Mouse (Mus musculus): ENCODE data around the gene Slc17a9. TPM values are rescaled to one million over a fixed set of nuclear protein-coding genes. Genes with fewer than 3 reads are reported as not detected.
A peak's percentile ranks its signal among the peaks of the same experiment; 100 is the strongest.
"Not testable (repeated sequence)": the region's sequence is repeated elsewhere in the genome, so short reads cannot be mapped to it uniquely, and the experiment has no call there.

The Slc17a9 gene
- polyA plus RNA-seq, 1 experiment from 2014 or later, result 8.1 TPM

DNA sequence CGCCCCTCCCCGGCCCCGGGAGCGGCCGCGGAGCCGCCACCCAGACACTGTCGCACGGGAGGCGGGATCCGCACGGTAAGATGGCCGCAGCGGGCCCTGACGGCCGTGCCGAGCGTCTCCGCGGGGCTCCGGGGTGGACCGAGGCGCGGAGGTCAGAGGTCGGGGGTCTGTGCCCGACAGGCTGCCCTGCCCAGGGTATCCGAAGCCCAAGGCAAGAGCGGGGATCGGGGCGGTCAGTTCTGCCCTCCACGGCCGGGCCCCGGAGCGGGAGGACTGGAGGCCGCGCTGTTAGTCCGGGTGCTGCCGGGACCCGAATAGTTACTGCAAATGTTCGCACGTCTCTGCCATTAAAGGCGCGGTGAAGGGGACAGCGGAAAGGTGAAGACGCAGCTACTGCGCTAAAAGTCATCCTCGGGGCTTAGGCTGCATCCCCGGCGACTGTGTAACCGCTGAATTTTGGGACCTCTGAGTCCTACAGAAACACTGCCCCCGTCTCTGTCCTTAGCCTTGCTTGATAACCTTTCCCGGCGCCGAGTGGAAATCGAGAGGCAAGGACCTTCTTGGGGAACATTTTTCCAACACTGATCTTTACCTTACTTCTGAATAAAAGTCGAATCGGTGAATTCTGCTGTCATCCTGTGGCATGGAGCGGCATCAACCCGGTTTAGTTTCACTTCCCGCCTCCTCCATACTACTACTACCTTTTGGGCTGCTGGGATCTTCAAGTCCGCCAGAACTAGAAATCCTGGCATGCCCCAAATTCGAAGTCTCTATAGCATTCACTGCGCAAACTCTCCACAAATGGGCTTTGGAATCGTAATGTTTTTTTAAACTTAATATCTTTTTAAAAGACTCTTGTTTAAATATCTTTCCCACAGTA, 14.5 kb upstream of the Slc17a9 start:
- no peaks in the 10 kb centered on the region for H3K9me3 ChIP-seq (replicated peaks)
- ATAC-seq (ENCODE audit: insufficient read depth), result peak; percentile 3
- H3K36me3 ChIP-seq (replicated peaks), result peaks cover 44% of the 10 kb centered on the region
- H3K4me1 ChIP-seq (replicated peaks), result peaks cover 56% of the 10 kb centered on the region
- H3K4me2 ChIP-seq, result peak overlapping the region; percentile 79
- peak overlapping the region; percentile 98 for H3K27ac ChIP-seq (replicated peaks)
- WGBS (ENCODE audit: insufficient replicate concordance), result under 1% methylated on average over 63 of the region's 64 CpGs
- peak overlapping the region; percentile 99 for H3K4me3 ChIP-seq (replicated peaks)
- no peaks in the 10 kb centered on the region for H3K27me3 ChIP-seq
- H3K9ac ChIP-seq, result peak overlapping the region; percentile 100

DNA sequence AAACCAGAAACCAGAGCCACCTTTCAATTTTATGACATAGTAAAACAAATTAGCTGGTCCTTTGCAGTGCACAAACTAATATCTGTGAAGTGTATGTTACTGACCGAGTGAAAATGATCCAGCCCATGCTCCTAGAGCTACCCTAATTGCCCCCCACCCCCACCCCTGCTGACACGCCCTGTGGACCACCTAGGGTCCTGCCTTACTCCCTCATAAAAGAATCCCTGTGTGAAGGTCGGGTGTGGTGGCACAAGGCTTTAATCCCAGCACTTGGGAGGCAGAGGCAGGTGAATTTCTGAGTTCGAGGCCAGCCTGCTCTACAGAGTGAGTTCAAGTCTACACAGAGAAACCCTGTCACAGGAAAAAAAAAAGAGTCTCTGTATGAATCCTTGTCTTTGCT, 13.5 kb upstream of the Slc17a9 start:
- peaks cover 50% of the 10 kb centered on the region for H3K4me1 ChIP-seq (replicated peaks)
- H3K27me3 ChIP-seq, result no peaks in the 10 kb centered on the region

GRCm38 (mm10) chr2:180712037-180712689, 12.9 kb upstream of the Slc17a9 start:
- ATAC-seq (ENCODE audit: insufficient read depth), result peak; percentile 75
- H3K27me3 ChIP-seq, result no peaks in the 10 kb centered on the region
- peak overlapping the region; percentile 79 for H3K4me2 ChIP-seq
- peak overlapping the region; percentile 49 for H3K9ac ChIP-seq
- H3K36me3 ChIP-seq (replicated peaks), result peaks cover 45% of the 10 kb centered on the region
- peak overlapping the region; percentile 98 for H3K27ac ChIP-seq (replicated peaks)
- H3K9me3 ChIP-seq (replicated peaks), result no peaks in the 10 kb centered on the region
- H3K4me1 ChIP-seq (replicated peaks), result peaks cover 46% of the 10 kb centered on the region
- peak overlapping the region; percentile 99 for H3K4me3 ChIP-seq (replicated peaks)
- WGBS (ENCODE audit: insufficient replicate concordance), result 28% methylated on average over 5 of the region's 5 CpGs

More for the DNA sequence above, 13.5 kb upstream of the Slc17a9 start:
- Histone ChIP-seq H3K36me3 (replicated peaks) (peaks cover 45% of the 10 kb centered on the region), H3K4me3 (replicated peaks) (peak overlapping the region; percentile 99), H3K9ac (peak overlapping the region; percentile 100), H3K9me3 (replicated peaks) (no peaks in the 10 kb centered on the region), H3K4me2 (peak overlapping the region; percentile 79), H3K27ac (replicated peaks) (peak overlapping the region; percentile 98)
- WGBS (ENCODE audit: insufficient replicate concordance), result 33% methylated on average over 4 of the region's 4 CpGs
- ATAC-seq (ENCODE audit: insufficient read depth), result no peak

- ATAC-seq (ENCODE audit: insufficient read depth); H3K27ac ChIP-seq (replicated peaks): not testable (repeated sequence)
These were observed 2.3 kb upstream of the Slc17a9 start for GRCm38 (mm10) chr2:180722748-180723147.

DNA sequence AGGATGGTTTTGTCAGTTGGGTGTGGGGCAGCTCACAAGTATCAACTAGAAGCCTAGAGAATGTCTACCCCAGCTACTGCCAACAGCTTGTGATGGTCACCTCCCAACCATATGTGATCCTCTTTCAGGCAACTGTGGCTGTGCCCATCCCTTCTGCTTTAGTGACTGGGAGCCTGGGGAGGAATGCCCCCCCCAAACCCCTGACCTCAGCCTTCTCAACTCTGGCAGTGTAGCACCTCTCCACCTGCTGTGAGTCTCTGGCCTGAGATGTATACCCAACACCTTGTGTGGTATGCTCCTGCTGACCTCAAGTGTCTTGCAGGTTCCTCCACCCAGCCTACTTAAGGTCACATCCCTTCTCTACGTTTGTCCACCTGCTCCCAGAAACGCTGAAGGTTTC, 1.2 kb upstream of the Slc17a9 start:
- no peak overlapping the region for H3K9ac ChIP-seq
- no peak overlapping the region for H3K4me3 ChIP-seq (replicated peaks)
- H3K4me2 ChIP-seq, result no peak overlapping the region
- 67% methylated on average over 2 of the region's 2 CpGs for whole genome bisulfite sequencing (ENCODE audit: insufficient replicate concordance)
- peaks cover 57% of the 10 kb centered on the region for H3K36me3 ChIP-seq (replicated peaks)
- no peak for ATAC-seq (ENCODE audit: insufficient read depth)
- no peaks in the 10 kb centered on the region for H3K9me3 ChIP-seq (replicated peaks)
- 0 out of 2 replicates have a peak overlapping the region, but pooled peaks have one; percentile 10 for H3K27ac ChIP-seq (replicated peaks)
- no peaks in the 10 kb centered on the region for H3K27me3 ChIP-seq
- H3K4me1 ChIP-seq (replicated peaks), result peaks cover 55% of the 10 kb centered on the region

More at GRCm38 (mm10) chr2:180722748-180723147, 2.3 kb upstream of the Slc17a9 start:
- not testable (repeated sequence) for H3K9me3 ChIP-seq (replicated peaks); H3K9ac ChIP-seq; H3K4me3 ChIP-seq (replicated peaks); H3K4me2 ChIP-seq; H3K27me3 ChIP-seq
- H3K4me1 ChIP-seq (replicated peaks), result peaks cover 44% of the 10 kb centered on the region
- 46% methylated on average over 5 of the region's 5 CpGs for WGBS (ENCODE audit: insufficient replicate concordance)
- peaks cover 69% of the 10 kb centered on the region for H3K36me3 ChIP-seq (replicated peaks)

DNA sequence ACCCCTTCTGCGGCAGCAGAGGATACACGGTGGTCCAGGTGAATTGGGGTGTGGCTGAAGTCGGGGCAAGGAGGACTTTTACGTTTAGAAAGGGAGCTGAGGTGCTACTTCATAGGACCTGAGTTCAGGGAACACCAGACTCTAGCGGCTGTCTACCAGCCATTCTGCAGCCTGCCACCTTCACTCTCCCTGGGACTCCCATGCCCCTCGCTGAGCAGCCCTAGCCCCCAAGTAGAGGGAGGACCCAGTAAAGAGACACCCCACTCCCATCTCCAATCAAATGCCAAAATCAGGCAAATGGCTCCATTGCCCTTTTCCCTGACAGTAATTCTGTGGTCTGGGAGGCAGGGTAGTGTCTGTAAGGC, 333 bp downstream of the Slc17a9 start:
- peak overlapping the region; percentile 65 for H3K4me2 ChIP-seq
- H3K9ac ChIP-seq, result peak overlapping the region; percentile 48; the same call in 1 of the 2 replicates
- no peaks in the 10 kb centered on the region for H3K27me3 ChIP-seq
- ATAC-seq (ENCODE audit: insufficient read depth), result peak; percentile 22; the same call in 1 of the 2 replicates
- H3K27ac ChIP-seq (replicated peaks), result peak overlapping the region; percentile 68
- H3K36me3 ChIP-seq (replicated peaks), result peaks cover 42% of the 10 kb centered on the region
- peak overlapping the region; percentile 50 for H3K4me3 ChIP-seq (replicated peaks)
- H3K4me1 ChIP-seq (replicated peaks), result peaks cover 56% of the 10 kb centered on the region
- H3K9me3 ChIP-seq (replicated peaks), result no peaks in the 10 kb centered on the region
- 4% methylated on average over 6 of the region's 6 CpGs for WGBS (ENCODE audit: insufficient replicate concordance)

- 22% methylated on average over 7 of the region's 8 CpGs for WGBS (ENCODE audit: insufficient replicate concordance)
- Histone ChIP-seq H3K4me3 (replicated peaks) (peak overlapping the region; percentile 50), H3K9ac (peak overlapping the region; percentile 48; the same call in 1 of the 2 replicates)
These were observed 980 bp downstream of the Slc17a9 start for GRCm38 (mm10) chr2:180725856-180726629.

DNA sequence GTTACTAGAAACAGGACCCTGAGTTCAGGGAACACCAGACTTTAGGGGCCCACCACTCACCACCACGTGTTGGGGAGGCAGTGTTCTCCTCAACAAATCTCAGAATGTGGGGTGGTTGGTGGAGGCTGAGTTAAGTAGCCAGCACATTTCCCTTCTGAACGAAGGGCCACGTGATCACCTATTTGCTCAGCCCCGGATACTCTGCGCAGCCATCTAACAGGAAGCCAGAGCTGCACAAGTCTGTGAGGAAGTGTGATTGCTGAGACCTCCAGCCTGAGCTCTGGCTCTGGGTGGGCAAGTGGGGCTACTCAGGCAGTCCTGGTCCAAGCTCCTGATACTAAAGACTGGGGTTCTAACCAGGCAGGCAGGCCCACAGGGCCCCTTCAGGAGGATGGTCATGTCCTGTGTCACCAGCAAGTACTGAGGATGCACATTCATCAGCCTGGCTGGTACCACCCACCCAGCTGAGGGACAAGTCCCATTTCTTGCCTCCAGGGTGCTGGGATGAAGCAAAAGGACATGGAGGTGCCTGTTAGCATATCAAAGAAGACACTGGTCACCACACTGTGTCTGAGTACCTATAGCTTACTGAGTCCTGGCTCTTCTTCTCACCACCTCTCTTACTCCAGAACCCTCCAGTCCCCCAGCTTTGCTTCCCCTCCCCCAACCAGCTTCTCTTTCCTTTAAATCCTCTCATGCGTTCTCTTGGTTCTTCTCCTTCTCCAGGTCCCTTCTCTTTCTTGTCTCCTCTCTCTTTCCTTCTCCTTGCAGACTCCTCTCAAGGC, 1.8 kb downstream of the Slc17a9 start:
- peaks cover 63% of the 10 kb centered on the region for H3K4me1 ChIP-seq (replicated peaks)
- peak overlapping the region; percentile 45 for H3K27ac ChIP-seq (replicated peaks)
- ATAC-seq (ENCODE audit: insufficient read depth), result no peak
- WGBS (ENCODE audit: insufficient replicate concordance), result 22% methylated on average over 6 of the region's 6 CpGs
- H3K27me3 ChIP-seq, result no peaks in the 10 kb centered on the region
- peak overlapping the region; percentile 65 for H3K4me2 ChIP-seq
- no peaks in the 10 kb centered on the region for H3K9me3 ChIP-seq (replicated peaks)
- H3K36me3 ChIP-seq (replicated peaks), result peaks cover 28% of the 10 kb centered on the region
- H3K9ac ChIP-seq, result no peak overlapping the region
- peak overlapping the region; percentile 50; the same call in 1 of the 2 replicates for H3K4me3 ChIP-seq (replicated peaks)

More at GRCm38 (mm10) chr2:180725856-180726629, 980 bp downstream of the Slc17a9 start:
- ATAC-seq (ENCODE audit: insufficient read depth), result no peak
- peak overlapping the region; percentile 68 for H3K27ac ChIP-seq (replicated peaks)
- H3K4me2 ChIP-seq, result peak overlapping the region; percentile 65
- H3K4me1 ChIP-seq (replicated peaks), result peaks cover 56% of the 10 kb centered on the region
- H3K36me3 ChIP-seq (replicated peaks), result peaks cover 36% of the 10 kb centered on the region
- H3K27me3 ChIP-seq, result no peaks in the 10 kb centered on the region
- H3K9me3 ChIP-seq (replicated peaks), result no peaks in the 10 kb centered on the region

GRCm38 (mm10) chr2:180727613-180728021, 2.6 kb downstream of the Slc17a9 start:
- Histone ChIP-seq H3K9me3 (replicated peaks) (no peaks in the 10 kb centered on the region), H3K4me2 (peak overlapping the region; percentile 65), H3K4me1 (replicated peaks) (peaks cover 67% of the 10 kb centered on the region), H3K36me3 (replicated peaks) (peaks cover 20% of the 10 kb centered on the region), H3K27me3 (no peaks in the 10 kb centered on the region), H3K27ac (replicated peaks) (0 out of 2 replicates have a peak overlapping the region, but pooled peaks have one; percentile 45), H3K9ac (no peak overlapping the region), H3K4me3 (replicated peaks) (no peak overlapping the region)
- WGBS (ENCODE audit: insufficient replicate concordance), result 27% methylated on average over 4 of the region's 4 CpGs
- ATAC-seq (ENCODE audit: insufficient read depth), result no peak

DNA sequence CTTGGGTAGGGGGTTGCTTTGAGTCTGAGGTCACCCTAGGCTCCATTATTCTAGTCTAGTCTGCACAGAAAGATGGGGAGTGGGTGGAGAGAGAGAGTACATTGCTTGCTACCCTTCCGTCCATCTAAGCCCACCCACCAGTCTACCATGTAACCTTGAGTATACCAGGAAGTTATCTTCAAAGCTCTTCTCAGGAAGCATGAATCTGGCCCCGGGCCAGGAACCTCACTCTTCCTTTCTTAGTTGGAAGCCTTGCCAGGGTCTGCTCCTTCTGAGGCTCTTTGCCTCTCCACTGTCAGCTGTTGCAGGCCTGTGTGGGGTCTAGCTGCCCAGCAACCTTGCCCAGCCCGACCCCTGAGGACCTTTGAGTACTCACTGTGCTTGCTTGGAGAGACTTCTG, 6.0 kb downstream of the Slc17a9 start:
- Histone ChIP-seq H3K4me2 (no peak overlapping the region), H3K4me1 (replicated peaks) (peaks cover 40% of the 10 kb centered on the region), H3K36me3 (replicated peaks) (0 out of 2 replicates have a peak, but pooled peaks cover 3% of the 10 kb centered on the region), H3K9me3 (replicated peaks) (no peaks in the 10 kb centered on the region), H3K27ac (replicated peaks) (no peak overlapping the region), H3K4me3 (replicated peaks) (no peak overlapping the region), H3K27me3 (no peaks in the 10 kb centered on the region), H3K9ac (no peak overlapping the region)
- 54% methylated on average over 3 of the region's 3 CpGs for WGBS (ENCODE audit: insufficient replicate concordance)
- ATAC-seq (ENCODE audit: insufficient read depth), result no peak

Measured in liver, embryonic 15.5 days (tissue).